Mouse (Mus musculus): ENCODE data around the gene Mex3d.

DNA sequence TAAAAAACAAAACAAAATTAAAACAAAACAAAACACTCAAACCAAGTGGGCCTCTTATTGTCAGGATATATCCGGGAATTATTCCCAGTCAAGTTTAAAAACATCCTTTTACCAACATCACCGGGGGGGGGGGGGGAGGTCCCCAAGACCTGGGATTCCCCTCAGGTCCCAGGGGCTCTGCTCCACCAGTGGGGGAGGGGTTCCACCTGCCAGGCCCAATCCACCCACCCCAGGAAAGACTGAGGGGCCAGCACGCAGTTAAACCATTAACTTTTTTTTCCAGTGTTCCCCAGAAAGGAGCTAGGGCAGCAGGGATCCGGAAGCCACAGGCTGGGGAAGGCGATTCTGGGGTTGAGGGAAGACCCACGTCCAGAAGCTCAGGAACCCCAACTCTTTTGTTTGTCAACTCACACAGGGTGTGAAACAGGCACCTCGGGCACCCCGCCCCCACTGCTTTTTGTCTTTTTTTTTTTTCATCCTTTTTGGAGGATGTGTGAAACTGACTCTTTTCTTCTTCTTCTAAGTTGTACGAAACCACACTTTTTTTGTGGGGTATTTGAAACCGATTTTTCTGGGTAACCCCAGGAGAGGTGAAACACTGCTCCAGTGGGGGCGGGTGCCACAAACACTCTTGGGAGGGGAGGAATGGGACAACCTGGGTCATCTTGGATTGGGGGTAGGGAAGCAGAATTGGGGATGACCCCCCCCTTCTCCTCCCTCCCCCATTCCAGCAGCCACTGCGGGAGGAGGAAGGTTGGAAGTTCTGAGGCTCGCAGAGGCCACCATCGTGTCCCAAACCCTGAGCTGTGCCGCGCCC lies 44.3 kb upstream of the Mex3d start:
- TF ChIP-seq CTCF (IDR thresholded peaks at IDR 0.05; ENCODE audit: insufficient read depth, low read depth, low read length) (no peak), POLR2A (IDR thresholded peaks at IDR 0.05; ENCODE audit: insufficient read depth, low read depth, low read length) (no peak)

All from olfactory bulb, adult 2 months (tissue).